8 mouse cellular contexts compared by ENCODE assay signal in genomic region chr17:29489971-29490712, GRCm38 (mm10). TPM values are rescaled to one million over a fixed set of nuclear protein-coding genes. Genes with fewer than 3 reads are reported as not detected.
DNase-seq lines count a peak whose midpoint lies in the region; ATAC-seq lines count a peak whose summit lies in the region.

No protein-coding gene starts in this region.

- WGBS in hindbrain, embryonic 11.5 days = under 1% methylated on average over 41 of the region's 68 CpGs

- peaks cover 5% of the 10 kb centered on the region; the same call in 1 of the 2 replicates for H3K36me3 ChIP-seq in hindbrain, embryonic 11.5 days (ENCODE audit: control insufficient read depth, insufficient read depth, low read length)

- no peaks in the 10 kb centered on the region for H3K27me3 ChIP-seq in hindbrain, embryonic 11.5 days (ENCODE audit: control insufficient read depth, insufficient read depth, low read length)

- DNase-seq in MN1 (ENCODE audit: low spot score) = peak; percentile 99
- DNase-seq in cerebellum, adult 9-10 months = peak; percentile 98
- peak; percentile 100 for DNase-seq in hindbrain, embryonic 11.5 days (ENCODE audit: low spot score)
- DNase-seq in layer of hippocampus, postnatal 10 days (ENCODE audit: low spot score in 2 of 2) = peak; percentile 92 to 96
- peak; percentile 99 for DNase-seq in lung, postnatal 10 days
- peak; percentile 99 for DNase-seq in ovary, postnatal 36 days (ENCODE audit: low spot score)
- peak; percentile 98 for DNase-seq in thymus, postnatal 25 days

- H3K27ac ChIP-seq in hindbrain, embryonic 11.5 days (ENCODE audit: low read depth, low read length) = peak overlapping the region; percentile 94

- peak overlapping the region; percentile 96 for H3K9ac ChIP-seq in hindbrain, embryonic 11.5 days (ENCODE audit: low read depth, low read length)

- peak overlapping the region; percentile 90 for H3K4me2 ChIP-seq in hindbrain, embryonic 11.5 days (replicated peaks; ENCODE audit: low read depth, low read length)

- 0 out of 2 replicates have a peak, but pooled peaks cover 2% of the 10 kb centered on the region for H3K4me1 ChIP-seq in hindbrain, embryonic 11.5 days (replicated peaks; ENCODE audit: control insufficient read depth, insufficient read depth, low read length)

- H3K4me3 ChIP-seq in hindbrain, embryonic 11.5 days (ENCODE audit: low read depth, low read length) = peak overlapping the region; percentile 94

- peak; percentile 77 for ATAC-seq in frontal cortex, adult (ENCODE audit: low TSS enrichment)
- peak; percentile 92 for ATAC-seq in hindbrain, embryonic 11.5 days (ENCODE audit: low FRiP score)

- no peaks in the 10 kb centered on the region for H3K9me3 ChIP-seq in hindbrain, embryonic 11.5 days (ENCODE audit: control insufficient read depth, low read length)

RNA-seq across cellular contexts. Expression of gene Pim1, which starts 0.4 kb away (rescaled TPM):
- 16.8 and 18.1 TPM in 2 replicates for polyA plus RNA-seq in hindbrain, embryonic 11.5 days (2014; fragmentation: Nextera tagmentation; extraction: Ambion mirVana)
- total RNA-seq in layer of hippocampus, postnatal 10 days (2021) = 1 to 10 TPM; 3.5 to 4.0 TPM

RNA-seq across cellular contexts. Expression of gene Gm17657, which starts 59.3 kb away (rescaled TPM):
- not detected in 2 replicates for polyA plus RNA-seq in hindbrain, embryonic 11.5 days (2014; fragmentation: Nextera tagmentation; extraction: Ambion mirVana)
- not detected for total RNA-seq in layer of hippocampus, postnatal 10 days (2021)

RNA-seq across cellular contexts. Expression of gene Tbc1d22b, which starts 59.4 kb away (rescaled TPM):
- polyA plus RNA-seq in hindbrain, embryonic 11.5 days (2014; fragmentation: Nextera tagmentation; extraction: Ambion mirVana) = 15.3 and 17.2 TPM in 2 replicates
- total RNA-seq in layer of hippocampus, postnatal 10 days (2021) = 10 to 100 TPM; 40.1 to 46.0 TPM

Comparison
In these comparisons a context has a peak if more than half of its experiments do, and no peak if none do; other contexts are left out.
1. Peak in every context shown above with its lines: DNase-seq, ATAC-seq, H3K4me3 ChIP-seq and H3K27ac ChIP-seq.